Mouse (Mus musculus) cortical plate, adult 2 months (tissue): ENCODE data around the gene Cux2.

Experiments
- CTCF ChIP-seq: fragments of 200-500 bp; IDR thresholded peaks from 2 replicates; pipeline ENCODE4 v1.5.1; 2011; ENCODE audit warnings: mild to moderate bottlenecking, control low read depth, low read length; ENCODE audit not compliant: insufficient read depth; ENCODE audit errors: extremely low read depth
- POLR2A ChIP-seq: fragments of 200-500 bp; IDR thresholded peaks from 2 replicates; pipeline ENCODE4 v1.6.1; 2011; ENCODE audit warnings: mild to moderate bottlenecking, low read length, control low read depth; ENCODE audit not compliant: insufficient read depth; ENCODE audit errors: extremely low read depth

DNA sequence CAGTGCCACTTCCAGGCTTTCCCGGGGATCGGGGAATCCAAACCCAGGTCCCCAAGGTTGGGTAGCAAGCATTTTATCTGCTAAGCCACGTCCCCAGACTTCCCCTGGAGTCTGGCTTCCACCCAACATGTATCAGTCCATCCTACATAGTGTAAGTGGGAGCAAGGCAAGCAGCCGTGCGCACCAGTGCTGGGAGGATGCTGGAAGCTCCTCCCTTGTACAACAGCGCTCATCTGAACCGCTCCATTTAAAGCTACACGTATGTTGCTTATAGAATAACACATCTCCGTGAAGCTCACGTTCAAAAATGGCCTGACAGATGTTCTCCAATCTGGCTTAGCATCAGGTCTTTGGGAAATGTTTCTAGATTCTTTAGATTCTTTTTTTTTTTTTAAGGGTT, 86.9 kb downstream of the Cux2 start:
- TF ChIP-seq POLR2A (no peak), CTCF (no peak)
